Mouse (Mus musculus) MEL (cell line): ENCODE measurements around the gene Folr2. TPM values are rescaled to one million over a fixed set of nuclear protein-coding genes. Genes with fewer than 3 reads are reported as not detected.
A peak's percentile ranks its signal among the peaks of the same experiment; 100 is the strongest.

Experiments
- DNase-seq: peaks from one replicate; pipeline ENCODE4 v3.0.0; 2011; ENCODE audit warnings: low read depth, low spot score
- H3K27ac ChIP-seq: 2 replicates; pipeline ENCODE4 v1.5.1; 2012; ENCODE audit warnings: low read depth, mild to moderate bottlenecking, control low read depth, low read length, moderate library complexity; ENCODE audit not compliant: control insufficient read depth
- H3K27me3 ChIP-seq, 2 experiments: fragments of 150-350 bp in 1 of 2; sonication (generic) in 1 of 2; 2 replicates each; pipeline ENCODE4 v1.6.1; 2012; ENCODE audit warnings: low read length in 2 of 2, mild to moderate bottlenecking in 2 of 2, improper control_type of control experiment in 1 of 2, moderate library complexity in 1 of 2; ENCODE audit not compliant: insufficient read depth in 2 of 2, control insufficient read depth in 1 of 2
- H3K36me3 ChIP-seq, 2 experiments: 2 replicates each; pipeline ENCODE4 v1.6.1; 2012 to 2014; ENCODE audit warnings: low read length in 2 of 2, improper control_type of control experiment in 1 of 2, inconsistent platforms in 1 of 2, mild to moderate bottlenecking in 1 of 2; ENCODE audit not compliant: insufficient read depth in 2 of 2, control insufficient read depth in 1 of 2
- H3K4me1 ChIP-seq, 2 experiments: fragments of 150-350 bp in 1 of 2; sonication (generic) in 1 of 2; 2 replicates each; pipeline ENCODE4 v1.6.1; 2012; ENCODE audit warnings: low read length in 2 of 2, improper control_type of control experiment in 1 of 2, mild to moderate bottlenecking in 1 of 2; ENCODE audit not compliant: insufficient read depth in 2 of 2, control insufficient read depth in 1 of 2
- H3K4me3 ChIP-seq, 2 experiments: fragments of 150-350 bp in 1 of 2; sonication (generic) in 1 of 2; 2 replicates each; pipeline ENCODE4 v1.5.1; 2012; ENCODE audit warnings: low read depth in 2 of 2, low read length in 2 of 2, mild to moderate bottlenecking in 2 of 2, moderate library complexity in 2 of 2, control low read depth in 1 of 2, improper control_type of control experiment in 1 of 2; ENCODE audit not compliant: control insufficient read depth in 1 of 2, insufficient read depth in 1 of 2
- H3K79me2 ChIP-seq: 2 replicates; pipeline ENCODE4 v1.6.1; 2012; ENCODE audit warnings: mild to moderate bottlenecking, low read length, moderate library complexity; ENCODE audit not compliant: control insufficient read depth, poor library complexity, insufficient read depth
- H3K9ac ChIP-seq: 2 replicates; pipeline ENCODE4 v1.6.1; 2012; ENCODE audit warnings: low read depth, mild to moderate bottlenecking, control low read depth, low read length, moderate library complexity; ENCODE audit not compliant: control insufficient read depth, poor library complexity, severe bottlenecking
- H3K9me3 ChIP-seq: fragments of 150-350 bp; sonication (generic); replicated peaks from 2 replicates; pipeline ENCODE4 v1.6.1; 2012; ENCODE audit warnings: mild to moderate bottlenecking, low read length, improper control_type of control experiment, moderate library complexity; ENCODE audit not compliant: insufficient read depth
- BHLHE40 ChIP-seq: IDR thresholded peaks from 2 replicates; pipeline ENCODE4 v1.6.1; 2012; ENCODE audit warnings: low read depth, mild to moderate bottlenecking, inconsistent platforms, low read length, improper control_type of control experiment, borderline replicate concordance
- ELF1 ChIP-seq: IDR thresholded peaks from 2 replicates; pipeline ENCODE4 v1.6.1; 2014; ENCODE audit warnings: low read depth, mild to moderate bottlenecking, inconsistent platforms, low read length, improper control_type of control experiment, moderate library complexity
- HCFC1 ChIP-seq: IDR thresholded peaks from 2 replicates; pipeline ENCODE4 v1.6.1; 2012; ENCODE audit warnings: low read depth, mild to moderate bottlenecking, inconsistent platforms, low read length, improper control_type of control experiment, moderate library complexity
- MAZ ChIP-seq: IDR thresholded peaks from 2 replicates; pipeline ENCODE4 v1.6.1; 2012; ENCODE audit warnings: low read depth, mild to moderate bottlenecking, inconsistent platforms, low read length, improper control_type of control experiment
- MXI1 ChIP-seq: IDR thresholded peaks from 2 replicates; pipeline ENCODE4 v1.6.1; 2011; ENCODE audit warnings: mild to moderate bottlenecking, low read depth, low read length, improper control_type of control experiment
- NRF1 ChIP-seq: IDR thresholded peaks from 2 replicates; pipeline ENCODE4 v1.6.1; 2014; ENCODE audit warnings: low read depth, mild to moderate bottlenecking, inconsistent platforms, low read length, improper control_type of control experiment, moderate library complexity; ENCODE audit not compliant: poor library complexity, insufficient read depth, severe bottlenecking
- POLR2A ChIP-seq, 2 experiments: IDR thresholded peaks; 2 replicates each; pipeline ENCODE4 v1.6.1; 2011 to 2012; ENCODE audit warnings: low read length in 2 of 2, mild to moderate bottlenecking in 2 of 2, control low read depth in 1 of 2, improper control_type of control experiment in 1 of 2, low read depth in 1 of 2, moderate library complexity in 1 of 2; ENCODE audit not compliant: control insufficient read depth in 1 of 2, insufficient read depth in 1 of 2, poor library complexity in 1 of 2
- SIN3A ChIP-seq: IDR thresholded peaks from 2 replicates; pipeline ENCODE4 v1.6.1; 2012; ENCODE audit warnings: low read length, improper control_type of control experiment, inconsistent platforms
- SMC3 ChIP-seq: IDR thresholded peaks from 2 replicates; pipeline ENCODE4 v1.6.1; 2011; ENCODE audit warnings: low read depth, low read length, improper control_type of control experiment
- ZMIZ1 ChIP-seq: IDR thresholded peaks from 2 replicates; pipeline ENCODE4 v1.6.1; 2012; ENCODE audit warnings: low read depth, mild to moderate bottlenecking, inconsistent platforms, low read length, improper control_type of control experiment, moderate library complexity
- ZNF384 ChIP-seq: IDR thresholded peaks from 2 replicates; pipeline ENCODE4 v1.6.1; 2012; ENCODE audit warnings: low read depth, mild to moderate bottlenecking, inconsistent platforms, low read length, improper control_type of control experiment
- polyA plus RNA-seq, 2 experiments: library from polyadenylated mRNA; stranded (reverse) in 1 of 2; unstranded in 1 of 2; fragments of >175 nt in 1 of 2; fragments of >200 nt in 1 of 2; gene quantifications; 2 replicates each; pipeline versions ENCODE4 v1.2.1 to v1.2.4; 2012; ENCODE audit warnings: low replicate concordance in 2 of 2, low read depth in 1 of 2; ENCODE audit not compliant: insufficient read length in 2 of 2, insufficient read depth in 1 of 2, missing spikeins in 1 of 2
- total RNA-seq: library from RNA; depleted of rRNA; stranded (reverse); fragments of 300-350 nt; gene quantifications from 2 replicates; pipeline ENCODE4 v1.2.3, GENCODE M21; 2012

The Folr2 gene
- total and polyA plus RNA-seq, 3 experiments, result not detected

GRCm38 (mm10) chr7:101844186-101844585, 12.8 kb downstream of the Folr2 start:
- H3K27me3 ChIP-seq, result no peaks in the 10 kb centered on the region
- no peaks in the 10 kb centered on the region for H3K36me3 ChIP-seq
- H3K9me3 ChIP-seq, result no peaks in the 10 kb centered on the region
- H3K27ac ChIP-seq, result no peak overlapping the region
- H3K79me2 ChIP-seq, result no peaks in the 10 kb centered on the region
- TF ChIP-seq SIN3A (no peak), NRF1 (no peak), BHLHE40 (no peak), HCFC1 (no peak), ZNF384 (no peak), ZMIZ1 (no peak)
- H3K9ac ChIP-seq, result no peak overlapping the region
- no peak overlapping the region for H3K4me3 ChIP-seq
- no peak for DNase-seq
- H3K4me1 ChIP-seq, result no peaks in the 10 kb centered on the region

GRCm38 (mm10) chr7:101837606-101838471, 19.2 kb downstream of the Folr2 start, which contains the start of gene Inppl1:
Gene Inppl1, minus strand, starts transcription at chr7:101838229.
- peaks cover 3% of the 10 kb centered on the region; the same call in 1 of the 2 replicates for H3K79me2 ChIP-seq
- peak within 1 kb of the TSS; percentile 51 for H3K27ac ChIP-seq
- TF ChIP-seq POLR2A (IDR thresholded peaks at IDR 0.05; ENCODE audit: control insufficient read depth in 1 of 2, insufficient read depth in 1 of 2, low read depth in 1 of 2, low read length in 2 of 2, poor library complexity in 1 of 2), result peak in 1 of 2 experiments; percentile 49; a peak in 2 of 4 replicates
- no peak for TF ChIP-seq SMC3
- TF ChIP-seq MAZ, result peak; percentile 93
- no peak for TF ChIP-seq ZNF384
- peak; percentile 68 for TF ChIP-seq MXI1
- TF ChIP-seq BHLHE40, result no peak
- peak; percentile 76 for TF ChIP-seq HCFC1
- TF ChIP-seq SIN3A, result peak; percentile 90
- TF ChIP-seq ELF1, result peak; percentile 64
- TF ChIP-seq, all 39 proteins: peak for 6
- Histone ChIP-seq H3K9me3 (no peaks in the 10 kb centered on the region), H3K4me3 (peak within 1 kb of the TSS; percentile 69 to 100), H3K36me3 (no peaks in the 10 kb centered on the region), H3K4me1 (0 out of 4 replicates have a peak, but pooled peaks cover 0 to 5% of the 10 kb centered on the region in 2 experiments), H3K9ac (peak within 1 kb of the TSS; percentile 81), H3K27me3 (no peaks in the 10 kb centered on the region)
- peak; percentile 86 for DNase-seq
